Mouse (Mus musculus): Measurements from ENCODE around the gene Lamp5.

The Lamp5 gene

GRCm38 (mm10) chr2:136051688-136052289, at the start of gene Lamp5:
Lamp5 (plus strand) TSS chr2:136052239.
- no peak for DNase-seq

- peak; percentile 79 for DNase-seq
Observed at GRCm38 (mm10) chr2:136003836-136004235, 48.2 kb upstream of the Lamp5 start.

GRCm38 (mm10) chr2:136006280-136006679, 45.8 kb upstream of the Lamp5 start:
- DNase-seq: peak; percentile 8

- DNase-seq: peak; percentile 13
Observed at GRCm38 (mm10) chr2:136012759-136013158, 39.3 kb upstream of the Lamp5 start.

- DNase-seq: no peak
Observed at GRCm38 (mm10) chr2:136048464-136048863, 3.6 kb upstream of the Lamp5 start.

- no peak for DNase-seq
Observed at GRCm38 (mm10) chr2:136050793-136051615, 1.0 kb upstream of the Lamp5 start.

- peak; percentile 85 for DNase-seq
Observed at GRCm38 (mm10) chr2:136057861-136058331, 5.9 kb downstream of the Lamp5 start.

GRCm38 (mm10) chr2:136058398-136058797, 6.4 kb downstream of the Lamp5 start:
- DNase-seq: peak; percentile 48

- DNase-seq: peak; percentile 85
Observed at GRCm38 (mm10) chr2:136059029-136059669, 7.1 kb downstream of the Lamp5 start.

- peak; percentile 10 for DNase-seq
Observed at GRCm38 (mm10) chr2:136064356-136064755, 12.3 kb downstream of the Lamp5 start.

- no peak for DNase-seq
Observed at GRCm38 (mm10) chr2:136095978-136096377, 43.9 kb downstream of the Lamp5 start.

- no peak for DNase-seq
Observed at GRCm38 (mm10) chr2:136097143-136097542, 45.1 kb downstream of the Lamp5 start.

- DNase-seq: no peak
Observed at GRCm38 (mm10) chr2:136107597-136107996, 55.6 kb downstream of the Lamp5 start.

GRCm38 (mm10) chr2:136108124-136109037, 56.3 kb downstream of the Lamp5 start:
- no peak for DNase-seq

- DNase-seq: no peak
Observed at GRCm38 (mm10) chr2:136109038-136109363, 57.0 kb downstream of the Lamp5 start.

- DNase-seq: no peak
Observed at GRCm38 (mm10) chr2:136113374-136113773, 61.3 kb downstream of the Lamp5 start.

- no peak for DNase-seq
Observed at GRCm38 (mm10) chr2:136118006-136118405, 66.0 kb downstream of the Lamp5 start.

Data from heart, adult 11 months (tissue).